Mouse (Mus musculus): ENCODE data around the gene Cept1.

GRCm38 (mm10) chr3:106579296-106579695 is 31.7 kb upstream of the Cept1 start:
- TF ChIP-seq CTCF (IDR thresholded peaks at IDR 0.05; ENCODE audit: borderline replicate concordance, extremely low read depth, insufficient read depth, insufficient read length) (no peak), POLR2A (IDR thresholded peaks at IDR 0.05; ENCODE audit: borderline replicate concordance, extremely low read depth, insufficient read depth, insufficient read length, poor library complexity, severe bottlenecking) (no peak)

All from brain, embryonic 14.5 days (tissue).